Mouse (Mus musculus) lung, embryonic 15.5 days (tissue): Measurements from ENCODE around the gene Mcf2. TPM values are rescaled to one million over a fixed set of nuclear protein-coding genes. Genes with fewer than 3 reads are reported as not detected.

Experiments used
- ATAC-seq: fragments of 200-750 bp; cut with Nextera tagmentation; 2 replicates; pipeline ENCODE4 v1.8.0; 2017; ENCODE audit warnings: moderate number of reproducible peaks, borderline replicate concordance; ENCODE audit not compliant: low FRiP score, low TSS enrichment; ENCODE audit errors: extremely low read depth
- H3K27ac ChIP-seq: fragments of 300-500 bp; sonication (generic); 2 replicates; pipeline ENCODE4 v1.5.1; 2015; ENCODE audit warnings: moderate library complexity, mild to moderate bottlenecking, inconsistent platforms
- H3K27me3 ChIP-seq: fragments of 300-500 bp; sonication (generic); 2 replicates; pipeline ENCODE4 v1.6.1; 2015; ENCODE audit warnings: inconsistent platforms
- H3K36me3 ChIP-seq: fragments of 300-500 bp; sonication (generic); 2 replicates; pipeline ENCODE4 v1.6.1; 2015; ENCODE audit warnings: inconsistent platforms
- H3K4me1 ChIP-seq: fragments of 300-500 bp; sonication (generic); 2 replicates; pipeline ENCODE4 v1.6.1; 2015; ENCODE audit warnings: inconsistent platforms
- H3K4me2 ChIP-seq: fragments of 300-500 bp; sonication (generic); 2 replicates; pipeline ENCODE4 v1.6.1; 2015; ENCODE audit warnings: inconsistent platforms, mild to moderate bottlenecking, moderate library complexity
- H3K4me3 ChIP-seq: fragments of 300-500 bp; sonication (generic); 2 replicates; pipeline ENCODE4 v1.5.1; 2015; ENCODE audit warnings: mild to moderate bottlenecking, inconsistent platforms
- H3K9ac ChIP-seq: fragments of 300-500 bp; sonication (generic); 2 replicates; pipeline ENCODE4 v1.6.1; 2015; ENCODE audit warnings: inconsistent platforms
- H3K9me3 ChIP-seq: fragments of 300-500 bp; sonication (generic); 2 replicates; pipeline ENCODE4 v1.6.1; 2016; ENCODE audit warnings: inconsistent platforms
- WGBS: fragments of 180-500 bp; shearing (Covaris S2); methylation state at CpG from one replicate; pipeline ENCODE4 v1.1.7; 2015; 5-methylcytosine and 5-hydroxymethylcytosine counted together
- polyA plus RNA-seq: library from polyadenylated mRNA; unstranded; fragments of >200 nt; fragmentation: Nextera tagmentation; extraction: Ambion mirVana; gene quantifications from 2 replicates; pipeline ENCODE4 v1.2.1, GENCODE M21; 2015

Mcf2 gene
- polyA plus RNA-seq, 1 experiment from 2014 or later: 0.61 TPM

DNA sequence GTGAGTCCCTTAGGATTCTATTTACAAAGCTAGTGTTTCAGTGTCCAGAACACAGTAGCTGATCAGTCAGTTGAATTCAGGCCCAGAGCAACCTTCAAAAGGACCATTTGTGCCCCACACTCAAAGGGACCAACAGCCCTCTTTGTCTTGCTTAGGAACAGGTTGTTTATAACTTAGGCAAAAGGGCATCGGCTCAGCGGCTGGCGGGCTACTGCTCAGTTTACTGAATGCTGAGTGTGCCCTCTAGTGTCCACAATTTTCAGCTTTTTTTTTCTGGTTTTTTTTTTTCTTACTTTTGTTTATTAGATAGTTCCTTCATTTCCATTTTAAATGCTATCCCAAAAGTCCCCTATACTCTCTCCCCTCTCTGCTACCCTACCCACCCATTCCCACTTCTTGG lies 152.2 kb downstream of the Mcf2 start:
- Histone ChIP-seq H3K9me3 (no peaks in the 10 kb centered on the region), H3K4me3 (no peak overlapping the region), H3K27ac (no peak overlapping the region), H3K9ac (no peak overlapping the region), H3K36me3 (no peaks in the 10 kb centered on the region), H3K4me1 (no peaks in the 10 kb centered on the region), H3K27me3 (no peaks in the 10 kb centered on the region), H3K4me2 (no peak overlapping the region)
- 11% methylated on average over 3 of the region's 3 CpGs for WGBS
- no peak for ATAC-seq

DNA sequence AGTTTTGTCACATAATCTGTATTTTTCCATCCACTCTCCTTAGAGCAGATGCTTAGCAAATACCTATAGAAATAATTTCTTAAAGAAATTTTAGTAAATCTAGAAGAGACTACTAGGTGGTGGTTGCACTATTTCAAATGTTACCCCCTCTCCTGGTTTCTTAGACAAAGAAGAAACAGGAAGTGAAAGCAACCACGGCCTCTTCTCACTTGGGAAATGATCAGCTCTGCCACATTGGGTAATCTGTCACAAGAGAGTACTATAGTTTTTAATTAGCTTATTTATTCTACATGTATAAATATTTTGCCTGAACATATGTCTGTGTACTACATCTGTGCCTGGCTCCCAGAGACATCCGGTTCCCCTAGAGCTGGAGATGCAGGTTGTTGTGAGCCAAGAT lies 157.3 kb downstream of the Mcf2 start:
- H3K27me3 ChIP-seq: no peaks in the 10 kb centered on the region
- no peaks in the 10 kb centered on the region for H3K4me1 ChIP-seq
- WGBS: 66% methylated on average over 2 of the region's 2 CpGs

DNA sequence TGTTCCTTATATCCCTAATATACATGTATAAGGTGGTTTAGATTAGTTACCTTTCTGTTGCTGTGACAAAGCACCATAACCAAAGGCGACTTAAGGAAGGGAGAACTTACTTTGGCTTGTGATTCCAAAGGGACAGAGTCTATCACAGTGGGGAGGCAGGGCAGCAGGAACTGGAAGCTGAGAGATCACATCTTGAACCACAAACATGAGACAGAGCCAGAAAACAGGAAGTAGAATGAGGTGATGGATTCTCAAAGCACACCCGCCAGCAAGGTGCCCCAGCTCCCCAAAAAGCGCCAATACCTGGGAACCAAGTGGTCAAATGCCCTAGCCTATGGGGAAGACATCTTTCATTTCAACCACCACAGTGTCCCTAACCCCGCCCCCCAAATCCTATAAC lies 157.9 kb downstream of the Mcf2 start:
- Histone ChIP-seq H3K27ac (no peak overlapping the region), H3K4me2 (no peak overlapping the region), H3K27me3 (no peaks in the 10 kb centered on the region), H3K4me3 (no peak overlapping the region), H3K9ac (no peak overlapping the region), H3K9me3 (no peaks in the 10 kb centered on the region), H3K36me3 (no peaks in the 10 kb centered on the region), H3K4me1 (no peaks in the 10 kb centered on the region)
- ATAC-seq: no peak
- WGBS: 75% methylated on average over 4 of the region's 4 CpGs

More for the DNA sequence above, 157.3 kb downstream of the Mcf2 start:
- Histone ChIP-seq H3K36me3 (no peaks in the 10 kb centered on the region), H3K9ac (no peak overlapping the region), H3K27ac (no peak overlapping the region), H3K4me2 (no peak overlapping the region), H3K4me3 (no peak overlapping the region), H3K9me3 (no peaks in the 10 kb centered on the region)
- ATAC-seq: no peak

DNA sequence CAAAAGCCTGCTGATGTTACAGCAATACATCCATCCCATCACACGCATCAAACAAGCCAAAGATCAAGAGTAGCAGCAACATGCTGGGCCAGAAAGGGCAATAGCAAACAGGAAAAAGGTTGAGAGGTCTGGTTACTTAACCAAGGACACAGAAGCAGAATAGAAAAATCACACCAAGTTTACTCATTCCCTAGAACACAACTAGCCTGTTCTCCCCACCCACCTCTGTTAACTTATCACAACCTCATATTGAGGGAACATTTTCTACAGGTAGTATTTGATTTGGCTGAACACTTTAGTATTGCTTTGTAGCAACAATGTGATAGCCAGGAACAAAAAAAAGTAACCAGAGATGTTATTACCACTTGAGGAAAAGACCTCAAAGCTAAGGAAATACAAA lies 164.3 kb downstream of the Mcf2 start:
- WGBS: 84% methylated on average over 1 of the region's 1 CpGs
- Histone ChIP-seq H3K27ac (no peak overlapping the region), H3K9me3 (no peaks in the 10 kb centered on the region), H3K4me1 (no peaks in the 10 kb centered on the region), H3K27me3 (no peaks in the 10 kb centered on the region), H3K4me2 (no peak overlapping the region), H3K36me3 (no peaks in the 10 kb centered on the region), H3K4me3 (no peak overlapping the region), H3K9ac (no peak overlapping the region)
- ATAC-seq: no peak

DNA sequence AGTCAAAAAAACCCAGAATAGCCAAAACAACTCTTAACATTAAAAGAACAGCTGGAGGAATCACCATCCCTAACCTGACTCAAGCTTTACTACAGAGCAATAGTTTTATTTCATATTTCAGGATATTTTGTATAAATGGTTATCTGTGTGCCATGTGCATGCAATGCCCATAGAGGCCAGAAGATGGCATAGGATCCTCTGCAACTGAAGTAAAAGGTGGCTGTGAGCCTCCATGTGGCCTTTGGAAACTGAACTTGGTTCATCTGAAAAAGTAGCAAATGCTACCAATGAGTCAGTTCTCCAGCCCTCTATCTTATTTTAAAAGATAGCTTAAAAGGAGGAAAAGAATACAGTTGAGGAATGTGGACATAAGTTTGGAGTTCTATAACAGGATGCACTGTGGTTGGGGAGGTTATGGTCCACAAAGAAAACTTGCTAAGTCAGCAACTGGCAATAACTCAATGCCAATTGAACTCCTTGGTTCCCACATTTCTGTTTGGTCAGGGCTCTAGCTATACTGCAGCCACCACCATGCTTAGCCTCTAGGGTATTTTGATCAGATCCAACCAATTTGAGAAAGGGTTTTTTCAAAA lies 165.7 kb downstream of the Mcf2 start:
- H3K27ac ChIP-seq: no peak overlapping the region
- no peak overlapping the region for H3K4me2 ChIP-seq
- H3K27me3 ChIP-seq: no peaks in the 10 kb centered on the region
- H3K4me3 ChIP-seq: no peak overlapping the region
- no peaks in the 10 kb centered on the region for H3K36me3 ChIP-seq
- no peak overlapping the region for H3K9ac ChIP-seq
- no peaks in the 10 kb centered on the region for H3K4me1 ChIP-seq
- no peak for ATAC-seq
- no peaks in the 10 kb centered on the region for H3K9me3 ChIP-seq

Other genes with a start within 250 kb of the Mcf2 start
- gene F9, start 179.6 kb downstream of the Mcf2 start, polyA plus RNA-seq: 0.09 TPM in 1 of 2 replicates, not detected in the other